Mouse (Mus musculus) cerebellum, adult 9-10 months (tissue): ENCODE data around the gene Klrk1.
"Not testable (repeated sequence)": the region's sequence is repeated elsewhere in the genome, so short reads cannot be mapped to it uniquely, and the experiment has no call there.

Source experiments
- DNase-seq: peaks from one replicate; pipeline ENCODE4 v3.0.0; 2022

The Klrk1 gene

GRCm38 (mm10) chr6:129623735-129624134 lies at the start of gene Klrk1:
TSS of gene Klrk1 (minus strand) at chr6:129623864.
- no peak for DNase-seq

- DNase-seq, result not testable (repeated sequence)
These were observed 37.6 kb upstream of the Klrk1 start for GRCm38 (mm10) chr6:129661301-129661700.

- not testable (repeated sequence) for DNase-seq
These were observed 36.9 kb upstream of the Klrk1 start, which contains the start of gene Klrc2 for GRCm38 (mm10) chr6:129660589-129660988. TSS of gene Klrc2 (minus strand) at chr6:129660689.

- DNase-seq, result not testable (repeated sequence)
These were observed 20.4 kb upstream of the Klrk1 start for GRCm38 (mm10) chr6:129644054-129644453.

GRCm38 (mm10) chr6:129643237-129643636 lies 19.6 kb upstream of the Klrk1 start, which contains the start of gene Klrc3:
TSS of gene Klrc3 (minus strand) at chr6:129643337.
- DNase-seq, result not testable (repeated sequence)

GRCm38 (mm10) chr6:129631046-129631445 lies 7.4 kb upstream of the Klrk1 start:
- DNase-seq, result not testable (repeated sequence)

- no peak for DNase-seq
These were observed 15.3 kb downstream of the Klrk1 start for GRCm38 (mm10) chr6:129608372-129608771.

- no peak for DNase-seq
These were observed 32.2 kb downstream of the Klrk1 start, which contains the start of gene Klrd1 for GRCm38 (mm10) chr6:129591508-129591907. TSS of gene Klrd1 (plus strand) at chr6:129591782.

GRCm38 (mm10) chr6:129583014-129583413 lies 40.6 kb downstream of the Klrk1 start:
- no peak for DNase-seq

- no peak for DNase-seq
These were observed 41.8 kb downstream of the Klrk1 start for GRCm38 (mm10) chr6:129581896-129582295.

GRCm38 (mm10) chr6:129581274-129581673 lies 42.4 kb downstream of the Klrk1 start:
- no peak for DNase-seq

GRCm38 (mm10) chr6:129577605-129578004 lies 46.1 kb downstream of the Klrk1 start, which contains the start of gene Klre1:
TSS of gene Klre1 (plus strand) at chr6:129577905.
- no peak for DNase-seq

- DNase-seq, result no peak
These were observed 48.3 kb downstream of the Klrk1 start for GRCm38 (mm10) chr6:129575315-129575714.

GRCm38 (mm10) chr6:129565257-129565656 lies 58.4 kb downstream of the Klrk1 start:
- no peak for DNase-seq
